Mouse (Mus musculus): Measurements from ENCODE around the gene Mrps15. TPM values are rescaled to one million over a fixed set of nuclear protein-coding genes. Genes with fewer than 3 reads are reported as not detected.

The Mrps15 gene
- polyA plus RNA-seq (2015; fragmentation: Nextera tagmentation; extraction: Ambion mirVana), result 142 and 166 TPM in 2 replicates

GRCm38 (mm10) chr4:126046851-126047585, at the start of gene Mrps15:
Gene Mrps15, plus strand, starts transcription at chr4:126046925.
- H3K27me3 ChIP-seq (replicated peaks), result no peaks in the 10 kb centered on the region
- peak within 1 kb of the TSS; percentile 83 for H3K9ac ChIP-seq
- H3K4me2 ChIP-seq (replicated peaks), result peak within 1 kb of the TSS; percentile 83
- 0 out of 2 replicates have a peak, but pooled peaks cover 3% of the 10 kb centered on the region for H3K4me1 ChIP-seq (replicated peaks)
- 0 out of 2 replicates have a peak, but pooled peaks cover 5% of the 10 kb centered on the region for H3K36me3 ChIP-seq
- H3K27ac ChIP-seq, result peak within 1 kb of the TSS; percentile 84
- peak within 1 kb of the TSS; percentile 84 for H3K4me3 ChIP-seq (replicated peaks)
- under 1% methylated on average over 56 of the region's 56 CpGs for WGBS
- peak; percentile 97 for ATAC-seq
- H3K9me3 ChIP-seq, result no peaks in the 10 kb centered on the region

GRCm38 (mm10) chr4:125997826-125998225, 48.9 kb upstream of the Mrps15 start:
- H3K36me3 ChIP-seq, result no peaks in the 10 kb centered on the region
- H3K4me3 ChIP-seq (replicated peaks), result no peak overlapping the region
- ATAC-seq, result no peak
- no peak overlapping the region for H3K27ac ChIP-seq
- H3K9me3 ChIP-seq, result peaks cover 7% of the 10 kb centered on the region; the same call in 1 of the 2 replicates
- no peak overlapping the region for H3K9ac ChIP-seq
- H3K27me3 ChIP-seq (replicated peaks), result no peaks in the 10 kb centered on the region
- no peak overlapping the region for H3K4me2 ChIP-seq (replicated peaks)
- WGBS, result 89% methylated on average over 2 of the region's 2 CpGs
- H3K4me1 ChIP-seq (replicated peaks), result no peaks in the 10 kb centered on the region

GRCm38 (mm10) chr4:126001311-126002199, 45.2 kb upstream of the Mrps15 start:
- ATAC-seq, result no peak
- no peak overlapping the region for H3K4me3 ChIP-seq (replicated peaks)

GRCm38 (mm10) chr4:126017676-126018332, 28.9 kb upstream of the Mrps15 start:
- Histone ChIP-seq H3K4me3 (replicated peaks) (no peak overlapping the region), H3K9ac (no peak overlapping the region), H3K27me3 (replicated peaks) (no peaks in the 10 kb centered on the region), H3K4me1 (replicated peaks) (no peaks in the 10 kb centered on the region), H3K9me3 (no peaks in the 10 kb centered on the region), H3K27ac (no peak overlapping the region), H3K36me3 (no peaks in the 10 kb centered on the region), H3K4me2 (replicated peaks) (no peak overlapping the region)
- ATAC-seq, result no peak
- 79% methylated on average over 7 of the region's 7 CpGs for WGBS

More at GRCm38 (mm10) chr4:126001311-126002199, 45.2 kb upstream of the Mrps15 start:
- no peaks in the 10 kb centered on the region for H3K4me1 ChIP-seq (replicated peaks)
- H3K27ac ChIP-seq, result no peak overlapping the region
- WGBS, result 81% methylated on average over 12 of the region's 12 CpGs
- H3K4me2 ChIP-seq (replicated peaks), result no peak overlapping the region
- no peaks in the 10 kb centered on the region for H3K27me3 ChIP-seq (replicated peaks)
- no peak overlapping the region for H3K9ac ChIP-seq
- H3K9me3 ChIP-seq, result peaks cover 7% of the 10 kb centered on the region; the same call in 1 of the 2 replicates
- no peaks in the 10 kb centered on the region for H3K36me3 ChIP-seq

GRCm38 (mm10) chr4:126018966-126019538, 27.7 kb upstream of the Mrps15 start:
- H3K27ac ChIP-seq, result no peak overlapping the region
- H3K27me3 ChIP-seq (replicated peaks), result no peaks in the 10 kb centered on the region
- no peak overlapping the region for H3K4me3 ChIP-seq (replicated peaks)
- 76% methylated on average over 11 of the region's 11 CpGs for WGBS
- no peak for ATAC-seq
- no peaks in the 10 kb centered on the region for H3K4me1 ChIP-seq (replicated peaks)
- H3K4me2 ChIP-seq (replicated peaks), result no peak overlapping the region
- H3K36me3 ChIP-seq, result no peaks in the 10 kb centered on the region
- no peak overlapping the region for H3K9ac ChIP-seq
- H3K9me3 ChIP-seq, result no peaks in the 10 kb centered on the region

GRCm38 (mm10) chr4:126024303-126024900, 22.3 kb upstream of the Mrps15 start, which contains the start of gene Csf3r:
Gene Csf3r, plus strand, starts transcription at chr4:126024550.
- no peak within 1 kb of the TSS for H3K4me2 ChIP-seq (replicated peaks)
- H3K4me3 ChIP-seq (replicated peaks), result no peak within 1 kb of the TSS
- no peaks in the 10 kb centered on the region for H3K27me3 ChIP-seq (replicated peaks)
- 34% methylated on average over 16 of the region's 16 CpGs for WGBS
- no peak within 1 kb of the TSS for H3K9ac ChIP-seq
- H3K36me3 ChIP-seq, result no peaks in the 10 kb centered on the region
- H3K4me1 ChIP-seq (replicated peaks), result no peaks in the 10 kb centered on the region
- H3K27ac ChIP-seq, result no peak within 1 kb of the TSS
- ATAC-seq, result no peak
- no peaks in the 10 kb centered on the region for H3K9me3 ChIP-seq

- H3K4me3 ChIP-seq (replicated peaks), result no peak overlapping the region
- H3K9me3 ChIP-seq, result no peaks in the 10 kb centered on the region
- H3K36me3 ChIP-seq, result no peaks in the 10 kb centered on the region
- H3K9ac ChIP-seq, result no peak overlapping the region
- no peaks in the 10 kb centered on the region for H3K27me3 ChIP-seq (replicated peaks)
- H3K4me1 ChIP-seq (replicated peaks), result no peaks in the 10 kb centered on the region
- H3K4me2 ChIP-seq (replicated peaks), result no peak overlapping the region
- no peak overlapping the region for H3K27ac ChIP-seq
- no peak for ATAC-seq
- WGBS, result 75% methylated on average over 5 of the region's 5 CpGs
These were observed 20.9 kb upstream of the Mrps15 start for GRCm38 (mm10) chr4:126025801-126026200.

GRCm38 (mm10) chr4:126027980-126028379, 18.7 kb upstream of the Mrps15 start:
- Histone ChIP-seq H3K36me3 (no peaks in the 10 kb centered on the region), H3K4me2 (replicated peaks) (no peak overlapping the region), H3K9me3 (no peaks in the 10 kb centered on the region), H3K27me3 (replicated peaks) (no peaks in the 10 kb centered on the region), H3K4me1 (replicated peaks) (no peaks in the 10 kb centered on the region), H3K27ac (no peak overlapping the region), H3K9ac (no peak overlapping the region), H3K4me3 (replicated peaks) (no peak overlapping the region)
- 91% methylated on average over 3 of the region's 3 CpGs for WGBS
- ATAC-seq, result no peak

- WGBS, result 74% methylated on average over 3 of the region's 3 CpGs
- Histone ChIP-seq H3K27ac (no peak overlapping the region), H3K9ac (no peak overlapping the region), H3K27me3 (replicated peaks) (no peaks in the 10 kb centered on the region), H3K36me3 (no peaks in the 10 kb centered on the region), H3K4me1 (replicated peaks) (no peaks in the 10 kb centered on the region), H3K9me3 (no peaks in the 10 kb centered on the region), H3K4me3 (replicated peaks) (no peak overlapping the region), H3K4me2 (replicated peaks) (no peak overlapping the region)
- ATAC-seq, result no peak
These were observed 17.7 kb upstream of the Mrps15 start for GRCm38 (mm10) chr4:126029042-126029441.

GRCm38 (mm10) chr4:126030705-126031104, 16.0 kb upstream of the Mrps15 start:
- H3K4me1 ChIP-seq (replicated peaks), result no peaks in the 10 kb centered on the region
- no peaks in the 10 kb centered on the region for H3K9me3 ChIP-seq
- no peak overlapping the region for H3K9ac ChIP-seq
- no peaks in the 10 kb centered on the region for H3K36me3 ChIP-seq
- WGBS, result 81% methylated on average over 5 of the region's 5 CpGs
- no peak for ATAC-seq
- H3K27ac ChIP-seq, result no peak overlapping the region
- H3K4me2 ChIP-seq (replicated peaks), result no peak overlapping the region
- H3K4me3 ChIP-seq (replicated peaks), result no peak overlapping the region
- no peaks in the 10 kb centered on the region for H3K27me3 ChIP-seq (replicated peaks)

GRCm38 (mm10) chr4:126035413-126035812, 11.3 kb upstream of the Mrps15 start:
- Histone ChIP-seq H3K27me3 (replicated peaks) (no peaks in the 10 kb centered on the region), H3K27ac (no peak overlapping the region), H3K9me3 (no peaks in the 10 kb centered on the region), H3K9ac (no peak overlapping the region), H3K36me3 (no peaks in the 10 kb centered on the region), H3K4me2 (replicated peaks) (no peak overlapping the region), H3K4me1 (replicated peaks) (no peaks in the 10 kb centered on the region), H3K4me3 (replicated peaks) (no peak overlapping the region)
- no peak for ATAC-seq
- 80% methylated on average over 5 of the region's 5 CpGs for WGBS

Data from intestine, embryonic 15.5 days (tissue).